Mouse (Mus musculus) intestine, embryonic 16.5 days (tissue): ENCODE results near the gene Renbp. TPM values are rescaled to one million over a fixed set of nuclear protein-coding genes. Genes with fewer than 3 reads are reported as not detected.

Source experiments
- ATAC-seq: fragments of 200-750 bp; cut with Nextera tagmentation; 2 replicates; pipeline ENCODE4 v1.8.0; 2017; ENCODE audit warnings: moderate TSS enrichment, moderate library complexity
- H3K27ac ChIP-seq: fragments of 300-500 bp; sonication (generic); 2 replicates; pipeline ENCODE4 v1.5.1; 2014; ENCODE audit warnings: mild to moderate bottlenecking, low read length
- H3K27me3 ChIP-seq: fragments of 300-500 bp; sonication (generic); replicated peaks from 2 replicates; pipeline ENCODE4 v1.6.1; 2014; ENCODE audit warnings: low read length, control low read depth, mixed read lengths; ENCODE audit not compliant: control insufficient read depth, insufficient read depth
- H3K36me3 ChIP-seq: fragments of 300-500 bp; sonication (generic); 2 replicates; pipeline ENCODE4 v1.6.1; 2014; ENCODE audit warnings: low read length, control low read depth; ENCODE audit not compliant: control insufficient read depth, insufficient read depth
- H3K4me1 ChIP-seq: fragments of 300-500 bp; sonication (generic); 2 replicates; pipeline ENCODE4 v1.6.1; 2014; ENCODE audit warnings: low read length, control low read depth, mixed read lengths; ENCODE audit not compliant: control insufficient read depth, insufficient read depth
- H3K4me2 ChIP-seq: fragments of 300-500 bp; sonication (generic); 2 replicates; pipeline ENCODE4 v1.6.1; 2014; ENCODE audit warnings: low read depth, low read length, control low read depth
- H3K4me3 ChIP-seq: fragments of 300-500 bp; sonication (generic); 2 replicates; pipeline ENCODE4 v1.5.1; 2014; ENCODE audit warnings: mild to moderate bottlenecking, low read length
- H3K9ac ChIP-seq: fragments of 300-500 bp; sonication (generic); 2 replicates; pipeline ENCODE4 v1.6.1; 2014; ENCODE audit warnings: low read depth, low read length
- H3K9me3 ChIP-seq: fragments of 300-500 bp; sonication (generic); 2 replicates; pipeline ENCODE4 v1.6.1; 2016; ENCODE audit warnings: low read length, control low read depth; ENCODE audit not compliant: control insufficient read depth
- WGBS: fragments of 180-500 bp; shearing (Covaris S2); extraction: QIAGEN DNeasy Blood & Tissue Kit; methylation state at CpG from one replicate; pipeline ENCODE4 v1.1.7; 2014; 5-methylcytosine and 5-hydroxymethylcytosine counted together
- polyA plus RNA-seq: library from polyadenylated mRNA; unstranded; fragments of >200 nt; fragmentation: Nextera tagmentation; extraction: Ambion mirVana; gene quantifications from 2 replicates; pipeline ENCODE4 v1.2.1, GENCODE M21; 2015

Renbp gene
- polyA plus RNA-seq, 1 experiment from 2014 or later, result 351 TPM

GRCm38 (mm10) chrX:73875881-73876280 is 54.8 kb downstream of the Renbp start:
- 58% methylated on average over 2 of the region's 2 CpGs for WGBS
- ATAC-seq, result no peak
- Histone ChIP-seq H3K27me3 (peaks cover 14% of the 10 kb centered on the region), H3K9ac (no peak overlapping the region), H3K4me1 (no peaks in the 10 kb centered on the region), H3K36me3 (no peaks in the 10 kb centered on the region), H3K4me3 (no peak overlapping the region), H3K9me3 (no peaks in the 10 kb centered on the region), H3K4me2 (no peak overlapping the region), H3K27ac (no peak overlapping the region)

Other genes with a start within 250 kb of the Renbp start
- gene Bcap31, start 214.7 kb downstream of the Renbp start, polyA plus RNA-seq, result 325 and 331 TPM in 2 replicates
- gene Abcd1, start 214.3 kb downstream of the Renbp start, polyA plus RNA-seq, result 25.6 and 31.0 TPM in 2 replicates
- 0.33 and 0.46 TPM in 2 replicates for gene Plxnb3, start 173.8 kb downstream of the Renbp start, polyA plus RNA-seq
- gene Srpk3, start 156.4 kb downstream of the Renbp start, polyA plus RNA-seq, result 0.99 and 1.9 TPM in 2 replicates
- gene Idh3g, start 144.0 kb downstream of the Renbp start, polyA plus RNA-seq, result 267 and 269 TPM in 2 replicates
- 269 TPM in 2 replicates for gene Ssr4, start 143.8 kb downstream of the Renbp start, polyA plus RNA-seq
- 0.39 and 0.53 TPM in 2 replicates for gene Pdzd4, start 105.9 kb downstream of the Renbp start, polyA plus RNA-seq
- 0.06 and 0.17 TPM in 2 replicates for gene Avpr2, start 38.7 kb downstream of the Renbp start, polyA plus RNA-seq
- gene L1cam, start 34.7 kb downstream of the Renbp start, polyA plus RNA-seq, result 6.9 and 8.8 TPM in 2 replicates
- gene Arhgap4, start 9.0 kb downstream of the Renbp start, polyA plus RNA-seq, result 5.7 and 6.8 TPM in 2 replicates
- 170 and 184 TPM in 2 replicates for gene Naa10, start 8.9 kb downstream of the Renbp start, polyA plus RNA-seq
- 33.8 and 34.2 TPM in 2 replicates for gene Hcfc1, start 35.5 kb upstream of the Renbp start, polyA plus RNA-seq
- 50.4 and 51.7 TPM in 2 replicates for gene Irak1, start 93.1 kb upstream of the Renbp start, polyA plus RNA-seq
- not detected in 2 replicates for gene Opn1mw, start 196.6 kb upstream of the Renbp start, polyA plus RNA-seq
- gene Mecp2, start 204.5 kb upstream of the Renbp start, polyA plus RNA-seq, result 10.0 and 10.1 TPM in 2 replicates
- not detected in 2 replicates for gene Tex28, start 237.0 kb upstream of the Renbp start, polyA plus RNA-seq
- gene Tktl1, start 246.4 kb upstream of the Renbp start, polyA plus RNA-seq, result 0.05 TPM in 1 of 2 replicates, not detected in the other